Mouse (Mus musculus) common myeloid progenitor, adult 5-6 weeks (primary cell): ENCODE measurements around the gene Elk4. TPM values are rescaled to one million over a fixed set of nuclear protein-coding genes. Genes with fewer than 3 reads are reported as not detected.

Experiments
- ATAC-seq: replicated peaks from 2 replicates; pipeline ENCODE4 v1.8.0; 2016; ENCODE audit warnings: low read depth, mild to moderate bottlenecking, moderate TSS enrichment, inconsistent platforms; ENCODE audit not compliant: poor library complexity, severe bottlenecking
- total RNA-seq: library from RNA; stranded (forward); fragments of 200-1000, 187-1606 nt; gene quantifications from 2 replicates; pipeline ENCODE4 v1.2.3, GENCODE M21; 2017

Elk4 gene
- 86.9 and 112 TPM in 2 replicates for total RNA-seq

DNA sequence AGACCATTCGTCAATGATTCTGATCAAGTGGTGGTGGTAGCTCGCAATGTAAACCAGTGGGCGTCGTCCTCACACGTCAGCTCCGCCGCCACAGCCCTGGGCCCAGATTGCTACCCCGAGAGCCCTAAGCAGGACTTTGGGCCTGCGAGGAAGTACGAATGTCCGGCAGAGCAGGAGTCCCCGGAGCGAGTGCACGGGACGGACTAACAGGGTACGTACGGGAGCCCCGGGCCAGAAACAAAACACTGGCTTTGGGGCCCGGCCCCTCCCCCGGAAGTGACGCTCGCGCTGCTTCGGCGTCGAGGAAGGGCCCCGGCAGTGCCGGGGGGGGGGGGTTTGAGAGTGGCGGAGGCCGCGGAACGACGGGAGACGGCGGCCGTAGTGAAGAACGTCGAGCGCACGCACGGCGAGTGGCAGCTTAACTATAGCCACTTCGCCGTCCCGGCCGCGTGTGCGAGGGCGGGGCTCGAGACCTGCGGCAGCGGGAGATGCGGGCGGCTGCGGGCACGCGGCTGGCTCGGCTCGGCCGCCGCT lies at the start of gene Elk4:
TSS of gene Elk4 (plus strand) at position 326 of the 534 bp plus-strand sequence.
- ATAC-seq, result peak; percentile 46

DNA sequence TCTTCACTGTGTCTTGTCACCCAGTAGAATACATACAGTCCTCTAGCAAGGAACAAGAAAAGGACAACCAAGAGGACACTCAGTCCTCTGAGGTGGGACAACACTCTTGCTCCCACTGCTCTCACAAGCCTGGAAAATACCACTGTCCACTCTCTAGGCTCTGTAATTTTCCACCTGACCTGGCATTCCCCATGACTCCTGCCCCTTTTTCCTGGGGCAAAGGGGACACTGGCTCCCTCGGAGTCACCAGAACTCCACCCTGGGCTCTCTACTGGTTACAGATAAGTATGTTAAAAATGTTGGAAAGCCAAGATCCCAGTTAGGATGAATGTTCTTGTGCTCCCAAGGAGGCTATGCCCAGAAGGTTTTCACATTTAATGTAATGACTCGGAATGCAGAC lies 46.4 kb upstream of the Elk4 start:
- no peak for ATAC-seq

DNA sequence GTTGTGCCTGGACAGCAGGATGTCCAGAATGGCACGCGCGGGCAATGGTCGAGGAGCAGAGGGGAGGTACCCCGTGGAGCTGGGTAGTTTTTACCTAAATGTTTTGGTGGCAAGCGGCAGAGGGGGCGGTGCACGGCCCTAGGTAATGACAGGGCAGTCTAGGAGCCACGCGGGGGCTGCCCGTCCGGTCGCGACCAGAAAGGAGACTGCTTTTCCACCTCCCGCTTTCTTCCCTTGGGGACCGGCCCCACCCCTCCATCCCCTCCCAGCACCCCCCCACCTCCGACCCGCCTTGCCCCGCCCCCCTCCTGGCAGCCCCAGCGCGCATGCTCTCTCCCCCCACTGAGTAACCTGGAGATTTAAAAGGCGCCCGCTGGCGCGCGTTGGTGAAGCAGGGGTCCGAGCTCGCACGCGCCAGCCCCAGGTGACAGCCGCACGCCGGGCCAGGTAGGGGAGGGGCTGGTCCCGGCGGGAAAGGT lies 44.8 kb upstream of the Elk4 start, which contains the start of gene Slc45a3:
TSS of gene Slc45a3 (plus strand) at position 362 of the 479 bp plus-strand sequence.
- ATAC-seq, result peak; percentile 24

DNA sequence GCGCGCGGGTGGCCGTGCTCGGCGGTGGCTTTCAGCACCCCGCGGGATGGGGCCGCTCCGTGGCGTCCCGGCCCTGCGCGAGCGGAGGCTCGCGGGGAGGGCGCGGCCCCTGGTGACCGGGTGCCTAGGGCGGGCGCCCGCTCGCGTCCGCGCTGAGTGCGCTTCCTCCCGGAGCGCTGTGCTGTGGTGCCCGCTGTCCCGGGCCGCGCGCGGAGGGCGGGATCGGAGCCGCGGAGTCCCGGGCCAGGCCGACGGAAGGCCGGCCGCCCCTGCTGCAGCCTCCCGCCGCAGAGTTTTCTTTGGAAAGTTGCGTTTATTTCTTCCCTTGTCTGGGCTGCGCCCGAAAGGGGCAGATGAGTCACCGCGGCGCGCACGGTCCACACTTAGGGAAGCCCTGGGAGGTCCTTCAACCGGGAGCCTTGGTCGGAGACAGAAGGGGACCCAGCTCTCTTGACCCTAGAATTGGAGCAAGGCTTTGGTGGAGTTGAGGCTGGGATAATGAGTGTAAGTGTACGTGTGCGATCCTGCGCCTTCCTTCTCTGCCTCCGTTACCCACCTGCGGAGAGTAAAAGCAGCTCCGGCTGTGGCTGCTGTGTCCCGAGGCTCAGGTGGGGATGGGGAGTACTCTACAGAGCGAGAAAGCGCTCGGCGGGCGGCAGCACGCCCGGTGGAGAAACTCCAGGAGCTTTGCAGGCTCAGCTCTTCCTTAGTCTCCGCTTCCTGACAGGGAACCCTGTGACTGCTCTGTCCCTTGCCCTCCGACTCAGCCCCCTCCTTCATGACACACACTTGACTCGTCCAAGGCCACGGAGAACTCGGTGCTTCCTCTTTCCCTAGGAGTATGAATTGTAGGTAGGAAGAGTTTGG lies 44.1 kb upstream of the Elk4 start:
- peak; percentile 42 for ATAC-seq

DNA sequence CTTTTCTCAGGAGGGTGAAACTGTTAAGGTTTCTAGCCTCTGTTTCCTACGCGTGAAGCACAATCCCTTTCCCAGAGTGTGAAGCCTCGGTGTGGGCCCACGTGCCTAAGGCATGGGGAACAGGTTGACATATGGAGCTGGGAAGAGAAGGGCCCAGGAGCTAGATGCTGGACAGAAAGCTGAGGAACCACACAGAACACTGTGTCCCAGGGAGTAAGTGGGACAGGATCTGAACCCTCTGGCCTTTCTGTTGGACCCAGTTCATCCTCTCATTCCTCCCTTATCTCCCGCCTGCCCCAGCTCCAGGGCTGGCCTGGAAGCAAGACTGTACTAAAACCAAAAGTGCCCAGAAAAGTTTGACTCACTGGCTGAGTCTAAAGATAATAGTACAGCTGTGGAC lies 43.3 kb upstream of the Elk4 start:
- no peak for ATAC-seq

DNA sequence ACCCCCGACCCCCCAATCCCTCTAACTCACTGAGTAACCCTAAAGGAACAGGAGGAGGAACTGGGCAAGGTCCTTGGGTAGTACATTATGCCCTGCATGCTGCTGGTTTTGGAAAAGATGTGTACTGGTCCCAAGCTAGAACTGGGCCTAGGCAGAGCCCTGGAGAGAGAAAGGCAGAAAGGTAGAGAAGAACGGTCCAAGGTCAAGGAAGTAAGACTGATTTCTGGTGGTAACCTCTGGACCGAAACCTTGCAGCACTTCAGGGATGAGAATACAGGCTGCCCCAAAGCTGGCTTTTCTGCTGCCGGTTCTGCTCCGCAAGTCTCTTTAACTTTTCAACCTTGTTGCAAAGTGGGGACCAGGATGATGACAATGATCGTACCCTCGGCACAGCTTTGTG lies 42.8 kb upstream of the Elk4 start:
- ATAC-seq, result no peak

DNA sequence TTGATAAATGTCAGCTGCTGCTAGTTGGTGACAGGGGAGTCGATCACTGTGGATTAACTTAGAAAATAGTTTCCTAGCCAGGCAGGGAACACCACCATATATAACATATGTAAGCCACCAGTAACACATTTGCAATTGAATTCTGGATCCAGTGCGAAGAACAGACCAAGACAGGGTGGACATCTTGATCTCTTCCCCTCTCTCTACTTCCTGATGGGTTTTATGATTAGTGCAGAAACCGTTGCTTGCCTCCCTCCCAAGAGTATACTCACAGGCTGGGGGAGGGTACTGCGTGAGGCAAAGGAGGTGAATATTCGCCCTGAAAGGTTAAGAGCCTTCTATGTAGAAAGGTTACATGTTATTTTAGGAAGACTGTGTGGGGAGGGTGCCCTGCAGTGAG lies 41.6 kb upstream of the Elk4 start:
- no peak for ATAC-seq

DNA sequence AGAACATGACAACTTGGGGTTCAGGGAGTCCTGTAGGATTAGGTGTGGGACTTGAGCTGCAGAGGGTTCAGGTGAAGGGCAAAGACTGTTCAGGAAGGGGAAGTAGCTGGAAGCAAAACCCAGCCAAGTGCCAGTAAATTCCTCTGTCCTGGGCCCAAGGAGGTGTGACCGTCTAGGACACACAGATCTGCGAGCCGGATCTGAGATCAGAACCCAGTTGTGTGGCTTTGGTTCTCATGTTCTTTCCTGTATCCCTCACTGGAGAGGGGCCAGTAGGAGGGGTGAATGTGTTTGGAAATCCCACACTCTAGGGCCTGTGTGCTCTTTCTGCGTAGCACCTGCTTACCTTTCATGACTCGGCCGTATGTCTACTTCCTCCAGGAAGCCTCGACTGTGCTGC lies 40.1 kb upstream of the Elk4 start:
- no peak for ATAC-seq

DNA sequence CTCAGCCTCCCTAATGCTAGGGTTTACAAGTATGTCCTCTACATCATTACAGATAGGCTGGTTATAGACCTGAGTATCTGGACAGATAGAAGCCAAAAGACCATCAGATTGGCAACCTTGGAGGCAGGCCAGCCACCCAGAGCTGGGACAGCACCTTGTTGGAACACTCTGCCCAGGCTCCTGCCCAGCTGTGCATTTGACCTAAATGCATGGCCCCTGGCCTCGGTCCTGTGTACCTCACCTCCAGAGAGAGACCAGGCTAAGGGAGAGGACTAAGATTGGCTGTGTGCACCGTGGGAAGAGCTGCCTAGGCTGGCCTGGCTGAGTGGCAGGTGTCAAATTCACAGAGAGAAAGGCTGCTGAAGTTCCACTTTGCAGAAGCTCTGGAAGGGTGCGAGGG lies 38.9 kb upstream of the Elk4 start:
- ATAC-seq, result no peak

DNA sequence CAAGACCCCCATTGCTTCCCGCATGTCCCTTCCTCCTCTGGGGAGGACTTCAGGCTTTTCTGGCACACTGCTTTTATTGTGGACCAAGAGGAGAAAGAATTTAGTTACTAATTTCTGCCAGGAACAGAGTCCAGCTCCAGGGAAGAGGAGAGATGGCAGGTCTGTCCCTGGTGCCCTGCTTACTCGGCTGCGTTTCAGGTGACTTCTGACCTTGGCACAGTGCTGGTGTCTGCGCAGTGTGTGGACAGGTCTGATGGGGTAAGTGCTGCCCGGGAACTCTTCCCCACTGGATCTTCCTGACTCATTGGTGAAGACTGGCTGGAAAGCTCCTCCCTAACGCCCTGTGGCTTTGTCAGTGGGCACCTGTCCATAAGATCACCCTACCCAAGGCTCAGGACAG lies 38.4 kb upstream of the Elk4 start:
- ATAC-seq, result no peak

DNA sequence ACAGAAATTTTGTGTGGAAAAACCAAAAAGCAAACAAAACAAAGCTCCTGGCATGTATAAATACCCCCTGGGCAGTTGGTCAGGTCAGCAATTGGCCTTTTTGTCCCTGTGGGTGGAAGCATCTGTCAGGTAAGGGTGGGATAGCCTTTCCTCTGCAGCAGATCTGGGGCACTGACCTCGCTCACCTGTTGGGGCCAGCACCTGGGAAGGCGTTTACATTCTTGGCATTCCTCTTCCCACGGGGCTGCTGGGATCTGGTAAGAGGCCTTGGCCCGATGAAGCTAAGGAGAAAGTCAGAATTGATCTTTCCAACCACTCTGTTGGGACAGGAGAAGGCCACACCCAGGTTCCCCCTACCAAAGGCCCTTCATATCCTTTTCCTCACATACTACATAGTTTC lies 37.6 kb upstream of the Elk4 start:
- ATAC-seq, result no peak

DNA sequence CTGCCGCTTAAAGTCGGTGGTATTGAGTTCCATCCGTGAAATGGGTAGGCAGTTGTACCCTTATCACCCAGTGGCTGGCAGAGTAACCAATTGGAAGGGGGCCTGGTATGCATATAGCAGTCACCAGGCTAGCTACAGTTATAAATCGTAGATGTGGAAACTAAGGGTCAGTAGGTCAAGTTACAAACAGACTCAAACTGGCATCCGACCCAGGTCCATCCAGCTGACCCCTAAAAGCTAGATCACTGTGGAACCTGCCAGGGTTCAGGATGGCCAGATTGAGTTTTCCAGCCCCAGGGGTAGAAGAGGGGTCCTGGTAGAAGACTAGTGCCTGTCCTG lies 37.1 kb upstream of the Elk4 start:
- no peak for ATAC-seq

DNA sequence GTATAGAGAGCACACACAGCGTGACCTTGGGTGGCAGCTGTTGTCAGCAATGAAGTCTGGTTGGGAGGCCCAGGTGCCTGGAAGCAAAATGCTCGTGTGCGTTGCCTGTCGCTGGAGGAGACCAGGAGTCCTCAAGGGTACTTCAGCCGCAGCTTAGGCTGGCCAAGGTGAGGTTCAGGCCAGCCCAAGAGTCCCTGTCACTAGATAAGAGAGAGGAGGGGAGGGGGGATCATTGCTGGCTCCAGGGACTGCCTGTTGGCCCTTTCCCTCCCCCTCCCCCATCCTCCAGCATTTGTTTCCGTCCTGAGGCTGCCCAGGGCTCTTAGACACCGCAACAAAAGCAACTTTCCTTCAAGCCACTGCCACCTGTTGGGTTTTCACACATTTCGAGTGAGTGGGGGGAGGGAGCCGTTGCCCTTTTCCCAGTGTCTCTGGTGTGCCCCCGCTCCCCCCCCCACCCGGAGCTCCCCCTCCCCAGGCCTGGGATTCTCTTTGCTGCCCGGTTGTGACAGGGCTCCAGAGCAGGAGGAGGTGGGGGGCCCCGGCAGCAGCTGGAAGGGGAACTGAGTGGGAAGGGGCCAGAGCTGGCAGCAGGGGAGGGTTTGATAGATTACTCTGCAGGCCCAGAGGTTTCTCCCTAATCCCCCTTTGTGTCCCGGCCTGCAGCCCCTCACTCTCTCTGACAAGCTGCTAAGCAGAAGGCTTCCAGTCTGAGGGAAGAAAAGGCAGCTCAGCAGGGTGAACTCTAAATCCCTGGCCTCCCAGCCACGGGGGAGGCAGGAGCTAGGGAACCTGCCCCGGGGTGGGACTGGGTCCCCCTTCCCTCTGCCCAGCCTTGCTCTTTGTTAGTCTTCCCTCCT lies 36.5 kb upstream of the Elk4 start:
- ATAC-seq, result no peak

DNA sequence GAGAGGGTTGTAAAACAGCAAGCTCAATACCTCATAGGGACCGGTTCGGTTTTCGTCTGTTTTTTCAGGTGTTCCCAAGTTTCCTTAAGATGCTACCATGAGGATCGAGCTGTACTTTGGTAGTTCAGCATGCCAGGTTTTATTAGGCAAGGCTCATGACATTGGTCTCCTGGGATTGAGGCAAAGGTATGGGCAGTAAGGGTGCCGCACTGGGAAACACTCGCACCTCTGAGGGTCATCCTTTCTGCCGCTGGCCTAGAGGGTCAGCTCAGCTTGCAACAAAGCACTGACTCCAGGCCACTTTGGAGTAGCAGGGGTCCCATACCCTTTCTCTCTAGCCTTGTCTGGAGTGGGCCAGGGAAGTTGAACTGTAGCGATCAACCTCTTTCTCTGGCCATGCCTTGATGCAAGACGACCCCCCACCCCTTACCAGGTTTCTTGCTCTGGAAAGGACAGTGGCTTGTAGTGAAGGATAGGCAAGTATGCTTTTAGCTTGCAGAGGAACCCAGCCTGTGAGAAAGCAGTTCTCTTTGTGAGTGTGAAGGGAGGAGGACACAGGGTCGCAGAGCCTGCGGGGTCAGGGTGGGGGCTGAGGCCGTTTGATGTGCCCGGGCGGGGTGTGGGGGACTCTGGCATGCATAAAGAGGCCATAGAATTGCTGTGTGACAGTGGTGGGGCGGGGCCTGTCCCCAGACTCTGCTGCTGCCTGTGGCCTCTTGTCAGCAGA lies 35.5 kb upstream of the Elk4 start:
- no peak for ATAC-seq

DNA sequence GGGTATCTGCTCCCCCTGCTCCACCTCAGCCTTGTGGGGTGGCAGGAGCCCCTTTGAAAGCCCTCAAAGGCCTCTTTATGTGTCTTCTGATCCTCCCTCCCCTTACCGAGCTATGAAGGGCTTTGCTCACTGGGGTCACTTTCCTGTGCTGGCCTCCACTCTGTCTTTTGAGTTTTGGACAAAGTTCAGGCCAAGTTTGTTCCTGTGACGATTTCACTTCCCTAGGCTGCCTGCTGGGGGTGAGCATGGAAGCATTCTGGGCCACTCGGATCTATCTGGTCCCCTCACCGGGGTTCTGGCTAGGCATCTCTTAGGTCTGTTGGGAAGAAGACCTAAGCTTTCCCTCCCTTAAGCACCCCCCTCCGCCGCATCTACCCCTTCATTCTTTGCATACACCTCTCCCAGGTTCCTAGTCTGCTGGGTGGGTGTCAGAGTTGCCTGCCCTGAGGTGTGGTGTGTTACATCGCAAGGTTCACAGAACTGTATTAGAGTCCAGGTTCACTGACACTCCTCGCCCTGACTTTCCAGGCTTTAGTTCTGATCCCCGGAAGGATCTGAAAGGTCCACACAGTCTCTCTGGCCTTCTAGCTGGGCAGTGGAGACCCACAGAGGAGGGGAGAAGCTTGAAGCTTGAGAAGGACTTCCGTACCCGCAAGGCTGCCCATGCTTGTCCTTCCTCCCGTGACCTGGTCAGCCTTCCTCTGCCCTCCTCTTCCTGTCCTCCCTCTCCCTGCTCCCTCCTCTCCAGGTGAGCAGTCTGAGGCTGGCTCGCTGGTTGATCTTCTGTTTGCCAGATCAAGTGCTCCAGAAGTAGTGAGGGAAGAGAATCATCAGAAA lies 34.7 kb upstream of the Elk4 start:
- ATAC-seq, result no peak

DNA sequence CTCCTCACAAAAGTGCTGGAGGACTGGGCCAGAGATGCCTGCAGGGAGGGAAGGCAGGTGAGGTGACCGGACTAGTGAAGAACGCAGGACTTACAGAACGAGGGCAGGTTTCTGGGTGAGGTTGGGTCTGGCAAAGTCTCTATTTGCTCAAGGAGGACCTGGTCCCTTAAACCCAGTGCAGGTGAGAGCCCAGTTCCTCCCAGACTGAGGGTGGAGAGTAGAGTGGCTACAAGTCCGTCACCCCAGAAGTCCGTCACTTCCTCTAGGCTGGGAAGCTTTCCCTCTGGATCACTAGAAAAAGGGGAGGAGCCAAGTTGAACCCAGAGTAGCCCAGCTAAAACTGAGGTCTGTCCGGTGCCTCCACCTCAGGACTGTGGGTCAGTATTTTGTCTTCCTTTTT lies 33.4 kb upstream of the Elk4 start:
- ATAC-seq, result no peak

DNA sequence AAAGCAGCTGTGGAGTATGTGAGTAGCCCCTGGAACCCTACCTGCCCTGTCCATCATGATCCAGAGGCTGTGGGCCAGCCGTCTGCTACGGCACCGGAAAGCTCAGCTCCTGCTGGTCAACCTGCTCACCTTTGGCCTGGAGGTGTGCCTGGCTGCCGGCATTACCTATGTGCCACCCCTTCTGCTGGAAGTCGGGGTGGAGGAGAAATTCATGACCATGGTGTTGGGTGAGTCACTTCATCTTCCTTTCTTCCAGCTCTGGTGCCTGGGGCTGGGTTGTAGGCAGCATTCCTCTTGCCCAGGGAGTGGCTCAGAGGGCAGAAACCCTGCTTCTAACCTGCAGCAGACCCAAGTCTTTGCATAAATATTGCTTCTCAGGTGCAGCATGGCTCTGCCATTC lies 30.5 kb upstream of the Elk4 start:
- no peak for ATAC-seq

DNA sequence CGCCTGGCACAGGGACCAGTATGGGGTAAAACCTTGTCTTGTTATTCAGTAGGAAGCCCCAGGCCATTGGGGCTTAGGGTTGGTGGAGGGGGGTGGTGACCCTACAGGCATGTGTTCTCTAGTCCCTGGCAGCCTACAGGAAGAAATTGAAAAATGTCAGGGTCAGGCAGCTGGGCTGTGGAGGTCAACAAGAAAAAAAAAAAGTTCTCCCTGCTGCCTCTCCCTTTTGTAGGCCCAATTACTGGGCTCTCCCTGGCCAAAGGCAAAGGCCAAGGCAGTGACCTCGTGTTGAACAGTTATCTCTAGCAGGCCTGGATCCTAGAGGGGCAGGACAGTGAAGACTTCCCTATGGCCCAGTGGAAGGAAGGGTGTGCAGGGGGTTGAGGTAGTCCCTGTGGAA lies 26.9 kb upstream of the Elk4 start:
- ATAC-seq, result no peak

DNA sequence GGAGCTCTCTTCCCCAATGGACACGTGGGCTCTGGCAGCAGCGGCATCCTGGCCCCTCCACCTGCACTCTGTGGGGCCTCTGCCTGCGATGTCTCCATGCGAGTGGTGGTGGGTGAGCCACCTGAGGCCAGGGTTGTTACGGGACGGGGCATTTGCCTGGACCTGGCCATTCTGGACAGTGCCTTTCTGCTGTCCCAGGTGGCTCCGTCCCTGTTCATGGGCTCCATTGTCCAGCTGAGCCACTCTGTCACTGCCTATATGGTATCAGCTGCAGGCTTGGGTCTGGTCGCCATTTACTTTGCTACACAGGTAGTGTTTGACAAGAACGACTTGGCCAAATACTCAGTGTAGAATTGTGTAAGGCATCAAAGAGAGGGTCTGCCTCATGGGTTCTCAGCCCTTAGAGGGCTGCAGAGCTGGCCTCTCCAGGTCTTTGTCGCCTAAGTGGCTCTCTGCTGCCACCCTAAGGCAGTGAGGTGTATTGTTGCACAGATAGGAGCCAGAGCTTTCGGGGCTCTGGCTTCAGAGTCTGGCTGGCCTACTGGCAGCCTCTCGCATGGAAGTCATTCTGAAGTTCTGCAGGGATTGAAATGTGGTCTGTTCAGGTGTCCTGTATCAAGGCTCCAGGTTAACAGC lies 25.9 kb upstream of the Elk4 start:
- ATAC-seq, result peak; percentile 88
